Mouse (Mus musculus): ENCODE data around the gene 2510009E07Rik.
"Not testable (repeated sequence)": the region's sequence is repeated elsewhere in the genome, so short reads cannot be mapped to it uniquely, and the experiment has no call there.

The 2510009E07Rik gene

DNA sequence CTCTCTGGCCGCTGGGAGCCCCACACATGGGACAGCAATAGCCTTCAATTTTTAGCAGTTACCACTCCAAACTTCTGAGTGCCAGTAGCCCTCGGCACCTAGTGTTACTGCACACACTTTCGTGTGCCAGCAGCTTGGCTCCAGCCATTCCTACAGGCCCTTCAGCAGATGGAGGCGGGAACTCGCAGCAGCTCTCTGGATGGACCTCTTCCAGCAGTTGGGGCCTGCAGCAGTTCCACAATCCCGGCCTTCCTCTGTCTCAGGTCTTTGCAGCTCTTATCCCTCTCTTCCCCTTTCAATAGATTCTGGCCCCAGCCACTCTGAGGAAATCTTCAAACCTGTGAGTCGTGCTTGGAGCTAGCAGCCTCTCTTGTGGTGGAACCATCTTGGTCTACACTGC is 17.7 kb downstream of the 2510009E07Rik start:
- DNase-seq (ENCODE audit: low read depth) = no peak

DNA sequence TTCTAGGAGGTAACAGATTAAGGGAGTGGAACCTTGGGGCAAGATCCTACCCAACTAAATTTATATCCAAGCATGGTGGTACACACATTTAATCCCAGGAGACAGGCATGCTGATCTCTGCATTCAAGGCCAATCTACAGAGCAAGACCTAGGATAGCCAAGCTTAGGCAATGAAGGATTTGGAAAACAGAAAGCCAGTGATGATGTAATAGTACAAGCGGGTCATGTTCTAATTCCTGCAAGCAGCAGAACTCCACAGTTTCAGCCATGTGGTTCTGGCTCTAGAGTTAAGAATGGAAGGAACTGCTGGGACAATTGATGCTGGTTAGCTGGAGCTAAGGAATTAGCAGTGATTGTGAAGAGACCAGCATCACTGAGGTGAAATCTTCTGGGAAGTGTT is 20.8 kb downstream of the 2510009E07Rik start:
- not testable (repeated sequence) for DNase-seq (ENCODE audit: low read depth)

DNA sequence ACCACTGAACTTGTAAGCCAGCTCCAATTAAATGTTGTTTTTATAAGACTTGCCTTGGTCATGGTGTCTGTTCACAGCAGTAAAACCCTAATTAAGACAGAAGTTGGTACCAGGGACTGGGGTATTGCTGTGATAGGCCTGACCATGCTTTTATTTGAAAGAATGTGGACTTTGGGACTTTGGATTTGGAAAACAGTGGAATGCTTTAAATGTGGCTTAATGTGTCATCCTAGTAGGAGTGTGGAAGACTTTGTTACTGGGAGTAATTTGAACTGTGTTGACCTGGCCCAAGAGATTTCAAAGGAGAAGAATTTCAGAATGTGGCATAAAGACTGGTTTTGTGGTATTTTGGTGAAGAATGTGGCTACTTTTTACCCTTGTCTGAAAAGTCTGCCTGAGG is 21.4 kb downstream of the 2510009E07Rik start:
- DNase-seq (ENCODE audit: low read depth) = not testable (repeated sequence)

- peak; percentile 70 for DNase-seq (ENCODE audit: low read depth)
These were observed 22.6 kb downstream of the 2510009E07Rik start for GRCm38 (mm10) chr16:21671878-21672277.

DNA sequence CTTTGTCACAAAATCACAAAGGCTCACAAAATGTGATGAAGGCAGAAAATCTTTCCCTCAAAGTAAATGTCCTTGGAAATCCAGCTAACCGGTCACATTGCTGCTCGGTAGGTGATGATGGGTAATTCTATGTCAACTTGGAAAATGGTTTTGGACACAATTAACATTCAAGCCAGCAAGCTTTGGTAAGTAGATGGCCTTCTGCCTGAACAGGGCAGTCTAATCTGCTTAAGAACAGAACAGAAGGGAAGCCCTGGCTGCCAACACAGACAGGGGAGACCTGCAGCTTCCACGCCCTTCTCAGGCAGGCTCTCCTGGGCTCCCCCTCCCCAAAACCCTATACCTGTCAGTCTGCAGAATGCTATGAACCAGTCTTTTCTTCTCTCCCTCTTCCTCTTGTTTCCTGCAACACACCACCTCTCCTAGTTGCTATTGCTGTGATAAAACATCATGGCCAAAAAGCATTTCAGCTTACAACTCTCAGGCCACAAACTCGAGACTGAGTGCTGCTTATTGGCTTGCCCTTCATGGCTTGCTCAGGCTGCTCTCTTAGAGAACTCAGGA is 29.0 kb downstream of the 2510009E07Rik start:
- no peak for DNase-seq (ENCODE audit: low read depth)

DNA sequence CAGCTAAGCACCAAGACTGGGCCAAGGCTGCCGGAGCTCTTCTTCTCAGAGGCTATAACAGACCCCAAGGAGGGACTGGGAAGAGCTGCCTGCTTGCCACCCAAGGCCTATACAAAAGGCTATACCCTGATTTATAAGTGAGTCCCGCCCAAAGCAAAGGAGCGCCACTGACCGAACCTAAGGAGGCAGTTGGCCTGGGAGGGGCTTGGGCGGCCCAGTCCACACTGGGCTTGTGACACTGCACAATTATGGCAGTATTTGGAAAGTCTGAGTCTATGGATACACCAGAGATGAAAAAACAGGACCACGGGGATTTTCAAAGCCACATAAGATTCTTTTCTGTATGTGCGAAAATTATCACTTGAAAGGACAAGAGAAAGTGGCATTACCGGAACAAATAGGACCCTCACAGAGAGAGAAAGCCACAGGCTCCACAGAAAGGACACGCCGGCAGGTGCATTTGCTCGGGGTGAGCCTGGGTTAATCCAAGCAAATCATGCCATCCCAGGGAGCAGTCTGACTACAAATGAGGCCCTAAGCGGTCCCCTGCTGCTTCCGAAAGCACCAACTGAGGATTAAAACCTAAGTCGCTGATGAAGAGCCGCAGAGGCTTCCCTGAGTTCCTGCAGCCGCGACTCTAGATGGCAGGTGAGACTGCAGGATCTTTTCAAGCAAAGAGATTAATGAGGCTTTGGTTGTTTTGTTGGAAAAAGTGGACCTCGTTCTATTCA is 29.7 kb downstream of the 2510009E07Rik start:
- DNase-seq (ENCODE audit: low read depth) = no peak

- no peak for DNase-seq (ENCODE audit: low read depth)
These were observed 38.5 kb downstream of the 2510009E07Rik start for GRCm38 (mm10) chr16:21655961-21656360.

GRCm38 (mm10) chr16:21655291-21655690 is 39.2 kb downstream of the 2510009E07Rik start:
- DNase-seq (ENCODE audit: low read depth) = no peak

- no peak for DNase-seq (ENCODE audit: low read depth)
These were observed 40.1 kb downstream of the 2510009E07Rik start for GRCm38 (mm10) chr16:21654384-21654783.

- no peak for DNase-seq (ENCODE audit: low read depth)
These were observed 41.3 kb downstream of the 2510009E07Rik start for GRCm38 (mm10) chr16:21653151-21653550.

DNA sequence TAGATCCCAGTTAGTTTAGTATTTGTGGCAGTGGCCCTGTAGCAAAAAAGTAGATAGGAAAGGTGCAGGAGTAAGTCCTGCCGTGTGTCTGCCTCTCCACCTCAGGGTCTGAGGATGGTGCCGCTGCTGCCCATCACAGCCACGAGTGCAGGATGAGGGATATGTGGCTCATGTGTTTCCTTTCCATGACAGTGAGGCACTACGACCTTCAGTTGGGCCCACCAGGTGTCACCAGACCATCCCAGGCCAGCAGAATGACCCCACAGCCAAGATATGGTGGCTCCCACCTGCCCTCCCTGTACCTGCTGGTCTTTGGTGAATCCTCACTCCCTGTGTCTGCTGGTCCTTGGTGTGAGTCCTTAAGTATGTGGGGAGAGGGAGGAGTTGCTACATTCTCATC is 43.3 kb downstream of the 2510009E07Rik start:
- DNase-seq (ENCODE audit: low read depth) = no peak

DNA sequence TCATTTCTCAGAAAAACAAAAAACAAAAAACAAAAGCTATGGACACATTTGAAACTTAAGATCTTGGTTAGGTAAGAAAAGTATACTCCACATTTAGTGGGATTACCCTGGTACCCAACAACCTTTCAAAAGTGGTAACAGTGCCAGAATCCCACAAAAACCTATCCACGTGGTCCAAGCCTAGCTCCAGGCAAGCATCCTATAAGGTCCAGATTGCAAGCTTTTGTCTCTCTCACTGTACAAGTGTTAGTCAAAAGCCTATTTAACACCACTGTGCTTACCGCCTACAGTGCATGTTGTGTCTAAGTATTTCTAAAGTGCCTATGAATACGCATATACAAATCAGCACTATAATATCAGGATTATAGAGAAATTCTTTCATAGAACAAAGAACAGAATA is 44.2 kb downstream of the 2510009E07Rik start:
- DNase-seq (ENCODE audit: low read depth) = no peak

DNA sequence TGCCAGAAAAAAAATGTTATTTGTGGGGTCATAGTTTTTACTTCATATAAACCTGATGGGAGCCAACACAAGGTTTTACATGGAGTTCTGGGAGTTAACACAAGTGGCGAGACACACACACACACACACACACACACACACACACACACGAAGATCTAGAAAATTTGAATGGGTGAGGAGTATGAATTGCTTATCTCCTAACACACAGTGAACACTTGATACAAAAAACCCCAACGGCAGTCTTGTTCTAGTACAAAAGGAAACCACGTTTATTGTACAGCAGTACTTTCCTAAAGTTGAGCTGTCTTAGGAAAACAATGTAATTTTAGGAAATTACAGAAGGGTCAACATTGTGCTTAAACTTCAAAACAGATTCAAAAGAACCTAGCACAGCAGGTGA is 45.7 kb downstream of the 2510009E07Rik start:
- no peak for DNase-seq (ENCODE audit: low read depth)

- no peak for DNase-seq (ENCODE audit: low read depth)
These were observed 48.0 kb downstream of the 2510009E07Rik start for GRCm38 (mm10) chr16:21646496-21646895.

DNA sequence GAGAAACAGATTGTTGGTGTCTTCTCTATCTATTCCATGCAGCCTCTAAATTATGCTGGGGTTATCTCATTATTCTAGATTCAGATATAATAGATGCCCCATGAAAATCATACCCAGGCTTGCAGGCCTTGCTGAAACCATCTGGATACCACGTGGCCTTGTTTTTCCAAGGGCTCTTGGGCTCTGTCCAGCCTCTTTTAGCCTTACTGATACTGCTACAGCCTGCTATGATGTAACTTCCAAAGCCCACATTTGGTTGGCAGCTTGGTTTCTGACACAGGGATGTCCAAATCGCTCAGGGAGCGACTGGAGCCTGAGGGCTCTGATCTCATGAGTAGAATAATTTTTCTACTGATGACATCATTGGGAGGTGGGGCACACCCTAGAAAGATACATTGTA is 48.5 kb downstream of the 2510009E07Rik start:
- no peak for DNase-seq (ENCODE audit: low read depth)

GRCm38 (mm10) chr16:21644574-21644973 is 49.9 kb downstream of the 2510009E07Rik start:
- DNase-seq (ENCODE audit: low read depth) = no peak

- peak; percentile 25 for DNase-seq (ENCODE audit: low read depth)
These were observed 50.4 kb downstream of the 2510009E07Rik start for GRCm38 (mm10) chr16:21644066-21644561.

DNA sequence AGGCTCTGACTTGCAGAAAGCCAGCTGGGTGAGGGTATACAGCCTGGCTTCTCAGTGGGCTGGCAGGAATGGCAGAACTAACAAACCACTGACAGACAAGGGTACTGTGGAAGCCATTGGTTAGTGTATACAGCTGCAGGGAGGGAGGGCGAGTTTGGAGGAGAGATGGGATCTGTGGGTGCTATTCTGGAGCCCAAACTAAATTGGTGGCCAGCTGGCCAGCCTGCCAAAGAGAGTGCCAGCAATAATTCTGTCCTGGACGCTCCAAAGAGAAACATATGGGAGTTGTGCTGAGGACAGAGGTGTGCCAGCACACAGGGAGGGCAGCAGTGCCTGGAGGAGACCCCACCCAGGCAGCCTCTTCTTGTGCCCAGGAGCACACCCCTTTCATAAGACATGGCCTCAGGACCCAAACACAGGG is 50.8 kb downstream of the 2510009E07Rik start:
- DNase-seq (ENCODE audit: low read depth) = no peak

DNA sequence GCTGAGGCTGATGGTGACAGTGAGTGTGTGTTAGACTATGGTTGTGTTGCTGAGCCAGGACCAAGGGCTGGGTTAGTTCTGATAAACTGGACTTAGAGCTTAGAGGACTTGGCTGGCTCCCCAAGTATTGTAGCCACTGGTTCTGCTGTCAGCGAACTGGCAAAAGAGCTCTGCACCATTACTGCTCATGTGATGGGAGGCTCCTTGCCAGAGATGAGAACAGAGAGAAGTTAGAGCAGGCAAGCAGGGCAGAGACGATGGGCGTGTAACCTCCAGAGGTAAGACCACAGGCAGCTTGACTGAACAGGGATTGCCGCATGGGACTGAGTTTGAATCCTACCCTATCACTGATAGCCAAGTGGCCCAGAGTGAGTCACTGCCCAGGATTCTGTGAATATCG is 51.6 kb downstream of the 2510009E07Rik start:
- no peak for DNase-seq (ENCODE audit: low read depth)

DNA sequence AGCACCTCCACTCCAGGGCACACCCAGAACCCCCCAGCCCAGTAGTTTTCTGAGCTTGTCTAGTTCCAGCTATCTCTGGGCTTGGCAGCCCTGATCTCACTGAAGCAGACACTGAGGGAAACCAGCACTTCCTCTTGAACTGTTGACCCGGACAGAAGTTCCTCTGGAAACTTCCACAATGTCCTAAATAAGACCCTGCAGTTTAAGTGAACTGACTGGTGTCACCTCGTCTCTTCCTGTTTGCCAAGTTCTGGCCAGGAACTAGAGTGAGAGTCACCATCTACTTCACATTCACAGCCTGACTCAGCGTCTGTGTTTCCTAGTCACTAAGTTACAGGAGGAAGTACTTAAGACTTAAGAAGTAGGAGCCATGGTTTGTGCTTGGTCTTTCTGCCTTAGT is 52.5 kb downstream of the 2510009E07Rik start:
- DNase-seq (ENCODE audit: low read depth) = peak; percentile 49

- DNase-seq (ENCODE audit: low read depth) = no peak
These were observed 53.5 kb downstream of the 2510009E07Rik start for GRCm38 (mm10) chr16:21640766-21641499.

- no peak for DNase-seq (ENCODE audit: low read depth)
These were observed 57.2 kb downstream of the 2510009E07Rik start for GRCm38 (mm10) chr16:21637201-21637819.
